Mouse (Mus musculus): ENCODE measurements at regions not wholly inside any gene's neighbourhood (a gene's known extent, or its start where the extent isn't known, plus 50 kb on each side); places are given as distances from the start of the nearest gene placed in this dataset.
A peak's percentile ranks its signal among the peaks of the same experiment; 100 is the strongest.

DNA sequence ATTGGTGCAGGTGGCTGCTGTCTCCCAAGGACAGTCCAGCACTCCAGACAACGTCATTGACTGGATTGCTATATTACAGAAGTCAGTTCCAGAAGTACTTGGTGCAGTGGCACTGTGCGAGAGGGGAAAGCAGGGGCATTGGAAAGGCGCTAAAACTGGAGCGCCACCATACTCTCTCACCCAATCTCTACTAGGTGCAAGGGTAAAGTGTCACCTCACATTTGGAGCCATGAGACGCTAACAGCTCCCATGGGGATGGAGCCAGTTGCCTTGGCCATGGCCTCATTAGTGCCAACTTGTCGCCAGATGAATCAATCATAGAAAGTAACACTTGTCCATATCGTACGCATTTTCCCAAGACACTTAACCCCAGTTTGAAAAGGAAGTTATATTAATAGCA is 1617.2 kb upstream of the Gulo start:
- no peak for DNase-seq

DNA sequence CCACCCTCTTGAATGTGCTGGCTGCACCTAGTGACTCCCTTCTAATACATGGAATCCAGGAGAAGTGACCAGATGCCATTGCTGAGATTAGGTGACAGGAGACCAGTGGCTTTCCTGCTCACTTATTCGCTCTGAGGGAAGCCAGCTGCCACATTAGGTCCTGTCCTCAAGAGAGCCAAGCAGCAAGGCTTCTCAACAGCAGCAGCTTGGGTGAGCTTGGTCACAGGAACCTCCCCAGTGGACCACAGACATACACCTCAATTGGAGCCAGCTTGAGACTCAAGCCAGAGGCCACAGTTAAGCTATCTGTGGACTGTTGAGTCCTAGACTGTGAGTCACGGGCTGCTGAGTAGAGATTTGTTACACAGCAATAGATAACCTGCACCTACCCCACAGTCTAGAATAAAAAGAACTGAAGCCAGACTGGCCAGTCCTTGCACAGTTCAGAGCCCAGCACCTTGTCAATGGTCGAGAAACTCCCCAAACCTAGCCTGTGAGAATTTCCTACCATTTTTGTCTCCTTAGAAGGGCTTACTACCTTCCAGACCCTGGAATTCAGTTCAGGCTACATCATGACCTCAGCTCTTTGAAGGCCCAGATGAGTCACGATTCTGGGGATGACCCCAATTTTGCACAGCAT is 1615.0 kb upstream of the Gulo start:
- no peak for DNase-seq

DNA sequence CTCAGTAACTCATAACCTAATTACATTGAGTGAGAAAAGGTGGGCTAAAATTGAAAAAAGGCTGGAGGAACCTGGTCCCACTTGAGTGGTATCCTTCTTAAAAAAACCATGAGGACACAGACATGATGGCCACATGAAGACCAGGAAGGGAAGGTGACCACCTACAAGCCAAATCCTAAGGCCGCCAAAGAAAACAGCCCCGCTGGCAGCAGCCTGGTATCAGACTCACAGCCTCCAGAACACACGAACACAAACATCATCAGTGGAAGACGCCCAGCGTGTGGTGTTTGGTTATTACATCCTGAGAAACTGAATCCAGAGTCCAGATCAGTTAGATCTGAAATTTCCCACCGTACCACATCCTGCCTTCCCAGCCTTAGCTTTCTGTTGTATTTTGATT is 1613.9 kb upstream of the Gulo start:
- DNase-seq, result no peak

DNA sequence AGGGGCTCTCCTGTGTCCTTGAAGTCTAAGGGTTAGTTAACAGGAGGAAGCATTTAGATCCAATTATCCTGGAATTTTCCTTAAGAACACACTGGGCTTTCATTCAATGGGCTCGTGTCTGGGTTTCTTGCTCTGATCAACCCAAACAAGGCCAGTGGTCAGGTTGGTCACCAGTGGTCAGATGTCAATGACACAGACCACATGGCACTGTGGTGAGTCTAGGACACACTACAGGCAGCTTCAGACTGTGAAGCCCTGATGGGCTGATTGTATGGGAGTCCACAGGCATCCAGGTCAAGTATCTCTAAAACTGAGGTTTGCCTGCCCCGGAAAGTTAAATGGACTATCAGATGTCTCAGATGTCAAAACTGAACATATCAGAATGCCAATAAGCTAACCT is 1612.5 kb upstream of the Gulo start:
- DNase-seq, result no peak

DNA sequence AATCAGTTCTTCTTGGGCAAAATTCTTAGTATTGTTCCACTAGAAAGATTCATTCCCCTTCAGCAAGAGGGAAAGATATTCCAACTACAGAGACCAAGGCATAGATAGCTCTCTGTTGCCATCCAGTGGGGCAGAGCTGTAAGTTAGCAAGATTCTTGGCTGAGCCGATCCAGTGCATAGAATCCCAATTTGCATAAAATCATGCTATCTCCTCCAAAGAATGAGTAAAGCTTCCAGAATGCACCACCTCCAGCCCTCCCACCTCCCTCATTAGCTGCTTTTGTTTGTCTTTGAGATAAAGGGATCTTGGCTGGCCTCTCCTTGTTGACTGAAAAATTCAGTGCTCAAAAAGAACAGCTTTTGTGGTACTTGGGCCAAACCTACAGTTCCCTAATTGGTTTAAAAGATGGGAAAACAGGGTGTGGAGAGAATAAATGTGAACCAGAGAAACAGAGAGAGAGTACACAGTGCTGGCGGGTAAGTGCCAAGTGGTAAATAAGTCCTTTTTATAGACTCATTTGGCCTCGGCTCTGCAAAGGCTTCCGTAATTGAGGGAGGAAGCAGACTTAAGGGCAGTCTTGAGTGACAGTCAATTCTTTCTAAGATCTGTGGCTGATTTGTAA is 1612.0 kb upstream of the Gulo start:
- peak; percentile 26 to 29 for DNase-seq

DNA sequence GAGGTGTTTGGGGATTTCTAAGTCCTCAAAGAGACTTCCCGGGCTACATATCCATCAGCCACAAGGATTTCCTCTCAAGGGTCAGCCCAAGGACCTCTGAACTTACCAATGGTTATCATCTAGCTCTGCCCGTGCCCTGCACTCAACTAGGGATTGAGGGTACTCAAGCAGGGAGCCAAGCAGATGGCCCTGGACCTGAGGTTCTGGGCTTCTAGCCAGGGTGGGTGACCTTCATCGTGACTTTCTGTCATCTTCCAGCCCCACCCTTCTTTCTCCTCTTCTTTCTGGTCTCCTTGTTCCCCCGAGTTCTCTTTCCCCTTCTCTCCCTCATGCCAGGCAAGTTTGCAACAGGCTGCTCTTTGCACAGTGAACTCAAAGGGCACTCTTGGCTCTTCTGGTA is 1610.6 kb upstream of the Gulo start:
- DNase-seq, result no peak

DNA sequence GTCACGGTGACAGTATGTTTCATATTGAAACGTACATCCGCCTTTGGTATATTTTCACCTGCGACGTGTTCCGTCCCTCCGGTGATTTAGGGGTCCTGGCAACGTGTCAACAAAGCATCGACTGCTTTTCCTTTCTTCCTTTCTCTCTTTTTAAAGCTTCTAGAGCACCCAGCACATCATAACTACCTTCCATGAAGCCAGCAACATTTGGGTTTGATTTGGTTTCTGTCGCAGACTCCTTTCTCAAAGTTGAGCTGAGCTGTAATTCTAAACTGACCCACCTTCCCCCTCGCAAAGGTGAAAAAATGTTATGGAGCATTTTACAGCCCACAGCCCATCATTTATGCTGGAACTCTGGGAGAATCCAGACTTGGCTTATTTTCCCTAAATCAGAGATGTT is 1605.4 kb upstream of the Gulo start:
- DNase-seq, result no peak

DNA sequence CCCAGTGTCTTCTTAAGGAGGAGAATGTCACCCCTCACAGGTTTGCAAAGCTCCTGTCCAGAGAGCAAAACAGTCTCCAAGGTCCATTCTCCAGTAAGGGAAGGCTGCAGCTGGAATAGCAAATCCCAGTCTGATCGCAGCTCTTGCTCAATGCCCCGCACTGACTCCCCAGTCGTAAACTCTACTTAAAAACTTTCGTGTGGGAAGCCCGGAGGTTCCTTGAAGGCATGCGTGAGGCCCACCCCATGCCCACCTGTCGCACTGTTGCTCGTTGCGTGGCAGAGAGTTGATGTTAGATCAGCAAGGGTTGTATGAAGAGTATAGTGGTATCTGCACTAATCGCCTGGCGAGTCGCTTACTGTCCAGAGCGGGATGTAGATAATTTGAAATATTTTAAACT is 1604.7 kb upstream of the Gulo start:
- DNase-seq, result no peak

DNA sequence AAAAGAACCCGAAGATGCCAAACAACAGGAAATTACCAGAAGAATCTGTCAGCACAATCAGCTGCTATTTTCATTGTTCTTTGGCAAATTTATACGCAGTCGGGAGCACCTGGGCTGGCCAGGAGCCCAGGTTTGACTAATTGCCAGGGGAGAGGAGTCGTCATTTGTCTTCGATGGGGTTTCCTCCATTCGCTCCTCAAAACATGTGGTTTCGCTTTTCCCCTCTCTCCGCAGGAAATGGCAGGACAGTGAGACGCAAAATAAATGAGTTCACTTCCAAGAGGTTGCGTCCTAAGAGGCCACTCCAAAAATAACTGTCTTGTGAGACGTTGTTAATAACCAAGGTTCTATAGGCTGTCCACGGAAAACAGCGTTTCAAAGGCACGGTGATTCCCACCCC is 1604.2 kb upstream of the Gulo start:
- DNase-seq, result no peak

DNA sequence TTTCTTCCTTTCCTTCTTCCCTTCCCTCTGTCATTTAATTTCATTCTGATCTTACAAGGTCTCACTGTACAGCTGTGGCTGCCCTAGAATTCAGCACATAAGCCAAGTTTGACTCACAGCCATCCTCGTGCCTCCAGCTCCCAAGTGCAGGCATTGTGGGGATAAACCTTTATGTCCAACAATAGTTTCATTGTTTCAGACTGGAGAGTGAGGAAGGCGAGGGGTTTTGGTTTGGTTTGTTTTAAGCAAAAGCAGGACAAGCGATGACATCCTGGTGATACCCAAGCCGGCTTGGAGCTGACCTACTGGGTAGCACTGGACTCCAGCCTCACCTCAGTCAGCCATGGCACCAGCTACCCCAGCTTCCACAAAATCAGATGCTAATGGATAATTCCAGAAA is 1603.5 kb upstream of the Gulo start:
- no peak for DNase-seq

DNA sequence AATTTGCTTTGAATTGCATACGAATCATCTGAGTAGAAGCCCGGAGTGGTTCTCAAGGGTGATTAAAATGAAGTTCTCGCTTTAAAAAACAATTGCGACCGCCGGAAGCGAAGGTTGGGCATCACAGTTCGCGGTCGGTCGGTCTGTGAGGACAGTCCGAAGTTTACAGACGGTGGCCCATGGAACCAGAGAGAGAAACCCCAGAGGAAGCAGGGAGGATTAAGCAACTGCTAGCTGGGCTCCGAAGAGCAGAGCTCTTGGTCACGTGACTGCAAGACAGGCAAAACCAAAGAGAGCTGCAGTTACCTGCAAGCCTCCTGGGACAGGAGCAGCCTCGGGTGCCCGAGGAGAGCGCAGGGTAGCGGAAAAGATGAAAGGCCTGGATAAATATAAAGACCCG is 1599.3 kb upstream of the Gulo start:
- DNase-seq, result peak in 1 of 2 experiments; percentile 4

DNA sequence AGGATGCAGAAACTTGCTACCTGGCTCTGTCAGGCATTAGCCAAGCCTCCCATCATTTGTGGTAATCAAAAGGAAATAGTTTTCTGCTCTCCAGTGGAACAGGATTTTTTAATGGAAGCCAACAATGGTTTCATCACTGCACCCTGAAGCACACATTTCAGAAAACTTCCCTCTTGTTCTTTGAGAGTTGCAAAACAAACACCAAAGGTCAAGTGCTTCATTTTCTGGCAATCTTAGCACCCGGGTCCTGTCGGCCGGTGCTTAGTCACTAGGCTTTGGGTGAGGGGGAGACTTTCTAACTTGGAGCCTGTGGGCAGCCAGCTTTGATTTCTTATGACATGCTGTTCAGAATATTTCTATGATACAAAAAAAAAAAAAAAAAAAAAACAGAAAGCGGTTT is 1594.0 kb upstream of the Gulo start:
- DNase-seq, result no peak

DNA sequence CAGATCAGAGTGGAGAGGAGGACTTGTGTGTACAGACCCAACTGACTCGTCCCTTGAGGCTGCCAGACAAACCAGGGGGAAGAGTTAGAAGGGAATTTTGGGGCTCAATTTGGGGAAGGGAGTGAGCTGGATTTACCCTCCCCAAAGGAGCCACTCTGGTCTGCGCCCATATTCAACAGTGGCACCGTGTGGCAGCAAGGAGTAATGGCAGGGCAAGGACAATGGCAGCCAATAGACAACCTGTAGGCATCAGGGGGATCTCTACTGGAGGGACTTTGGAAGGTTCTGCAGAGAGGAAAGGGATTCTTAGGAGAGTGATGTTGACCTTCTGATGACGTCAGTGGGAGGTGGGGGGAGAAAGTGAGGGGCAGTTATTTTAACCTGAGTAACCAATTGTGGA is 1590.7 kb upstream of the Gulo start:
- DNase-seq, result no peak

DNA sequence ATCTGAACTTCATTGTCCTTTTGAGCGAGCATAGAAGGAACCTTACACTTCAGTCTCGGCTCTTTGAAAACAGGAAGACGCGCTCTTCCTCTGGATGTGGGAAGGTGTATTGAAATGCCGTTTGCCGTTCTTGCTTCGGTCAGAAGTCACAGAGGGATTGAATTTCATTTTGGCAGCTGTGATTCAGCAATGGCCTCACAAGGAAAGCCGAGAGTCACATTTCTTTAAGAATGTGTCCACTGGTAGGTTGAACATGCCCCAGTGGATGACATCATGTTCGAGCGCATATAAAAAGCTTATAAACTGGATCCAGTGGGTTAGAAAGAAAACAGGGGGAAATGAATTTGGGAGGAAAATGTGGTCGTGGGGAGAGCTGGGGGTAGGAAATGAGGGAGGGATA is 1579.6 kb upstream of the Gulo start:
- DNase-seq, result no peak

DNA sequence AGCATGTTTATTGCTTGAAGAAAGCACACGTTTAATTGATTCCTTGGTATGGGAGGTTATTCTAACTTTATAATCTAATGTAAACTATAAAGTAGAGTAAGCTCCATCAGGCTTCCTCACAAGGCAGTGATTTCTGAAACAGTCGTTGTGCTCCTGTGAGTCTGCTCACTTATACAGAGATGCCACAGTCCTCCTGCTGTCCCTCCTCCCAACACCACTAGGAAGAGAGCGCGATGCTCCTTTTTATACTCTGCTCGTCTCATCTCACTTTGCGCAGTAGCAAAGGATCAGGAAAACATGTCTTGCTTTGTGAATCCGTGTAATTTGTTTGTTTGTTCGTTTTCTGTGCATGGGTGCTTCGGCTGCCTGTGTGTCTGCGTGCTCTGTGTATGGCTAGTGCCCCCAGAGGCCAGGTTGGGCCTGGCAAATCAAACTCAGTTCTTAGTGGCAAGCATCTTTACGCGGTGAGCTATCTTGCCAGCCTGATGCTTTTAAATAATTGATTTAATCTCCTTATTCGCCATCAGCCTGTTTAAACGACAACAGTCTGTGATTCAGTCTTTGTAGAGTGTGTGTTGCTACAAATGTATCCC is 1575.5 kb upstream of the Gulo start:
- DNase-seq, result no peak

DNA sequence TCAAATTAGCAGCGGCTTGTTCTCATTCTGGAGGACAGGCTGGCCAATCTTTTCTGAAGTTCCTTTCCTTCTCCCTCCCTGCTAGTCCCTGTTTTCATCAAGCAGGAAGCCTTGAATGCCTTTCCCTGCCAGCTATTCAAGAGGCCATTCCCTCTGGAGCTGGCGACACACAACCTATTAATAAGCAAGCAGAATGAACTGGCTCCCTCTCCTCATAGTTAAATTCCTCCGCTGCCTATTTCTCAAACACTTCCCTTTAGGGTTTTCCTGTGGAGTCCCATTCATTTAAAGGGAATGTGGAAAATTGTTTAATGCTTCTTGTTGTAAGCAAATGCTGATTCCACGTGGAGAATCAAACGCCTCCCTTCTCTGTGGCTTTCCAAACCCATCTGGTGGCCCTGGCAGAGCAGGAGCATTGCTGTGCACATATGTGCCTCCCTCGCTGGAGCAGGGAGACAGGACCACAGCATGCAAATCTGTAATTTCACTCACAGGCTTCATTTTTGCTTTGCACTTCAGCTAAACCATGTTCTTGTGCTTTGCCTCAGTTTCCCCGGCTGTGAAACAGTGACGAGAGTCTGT is 1573.3 kb upstream of the Gulo start:
- no peak for DNase-seq

DNA sequence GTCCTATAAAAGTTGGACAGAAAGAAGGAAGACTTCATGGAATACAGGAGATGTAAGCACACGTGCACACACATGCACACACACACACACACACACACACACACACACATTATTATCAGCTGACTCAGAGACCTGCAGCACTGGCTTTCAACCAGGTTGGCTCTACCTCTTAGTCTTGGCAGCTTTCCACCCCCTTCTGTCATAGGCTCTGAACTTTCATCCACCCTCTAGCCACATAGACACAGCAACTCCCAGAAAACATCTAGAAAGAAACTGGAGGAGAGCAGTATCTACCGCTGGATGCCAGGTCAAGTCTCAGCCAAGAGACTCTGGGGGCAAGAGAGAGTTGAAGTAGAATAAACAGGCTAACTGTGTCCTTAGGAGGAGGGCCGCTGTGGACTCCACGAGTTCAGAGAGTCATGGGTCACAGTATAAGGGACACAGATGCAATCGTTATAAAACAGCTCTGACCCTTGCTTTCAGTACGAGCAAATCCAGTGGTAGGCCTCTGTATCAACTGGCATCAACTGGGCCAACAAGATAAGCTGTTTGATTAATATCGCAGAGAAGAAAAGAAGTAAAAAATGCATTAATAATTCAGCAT is 1565.4 kb upstream of the Gulo start:
- peak in 1 of 2 experiments; percentile 10 for DNase-seq

DNA sequence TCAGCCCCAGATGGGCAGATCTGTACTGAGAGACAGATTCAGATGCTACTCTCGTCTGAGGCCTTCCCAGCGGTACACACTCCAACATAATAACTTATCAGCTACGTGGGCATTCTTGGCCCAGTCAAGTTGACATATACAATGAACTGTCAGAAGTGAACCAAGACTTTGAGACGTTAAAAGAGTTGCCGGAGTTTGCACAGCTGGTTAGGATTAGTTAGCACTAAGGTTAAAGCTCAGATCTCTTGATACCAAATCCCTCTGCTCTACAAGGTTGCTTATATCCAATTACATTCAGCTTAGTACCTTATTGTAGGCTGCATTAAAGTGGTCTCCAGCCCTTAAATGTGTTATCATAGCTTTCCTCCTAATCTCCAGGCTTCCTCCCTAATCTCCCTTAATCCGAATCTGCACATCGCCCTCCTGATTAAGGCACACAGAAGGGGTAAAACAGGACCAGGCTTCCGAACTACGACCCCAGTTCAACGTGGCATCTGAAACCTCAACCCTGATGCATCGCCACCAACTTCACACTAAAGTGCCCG is 1564.5 kb upstream of the Gulo start:
- DNase-seq, result no peak

DNA sequence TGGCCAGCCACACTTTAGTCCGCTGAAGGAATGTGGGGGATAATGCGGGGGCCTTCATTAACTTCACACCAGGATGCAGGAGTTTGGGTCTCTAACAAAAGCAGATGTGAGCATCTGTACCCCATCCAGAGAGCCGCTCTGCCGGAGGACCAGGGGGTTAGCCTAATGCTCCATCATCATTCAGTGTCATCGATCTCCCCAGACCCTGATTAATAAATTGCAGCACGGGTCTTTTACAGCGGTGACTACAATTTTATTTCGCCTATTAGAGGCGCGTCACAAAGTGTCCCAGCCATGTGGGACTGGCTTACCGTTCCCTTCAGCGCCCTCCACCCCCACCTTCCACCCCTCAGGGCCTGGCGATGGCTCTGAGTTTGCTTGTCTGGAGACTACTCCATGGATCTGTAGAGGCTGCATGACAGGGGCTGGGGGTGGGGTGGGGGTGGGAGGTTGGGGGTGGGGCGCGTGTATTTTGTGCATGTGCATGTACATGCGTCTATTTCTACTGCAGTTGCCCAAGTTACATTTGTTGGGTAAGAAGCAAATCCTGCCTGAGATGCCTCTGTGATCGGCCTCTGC is 1560.8 kb upstream of the Gulo start:
- no peak for DNase-seq

DNA sequence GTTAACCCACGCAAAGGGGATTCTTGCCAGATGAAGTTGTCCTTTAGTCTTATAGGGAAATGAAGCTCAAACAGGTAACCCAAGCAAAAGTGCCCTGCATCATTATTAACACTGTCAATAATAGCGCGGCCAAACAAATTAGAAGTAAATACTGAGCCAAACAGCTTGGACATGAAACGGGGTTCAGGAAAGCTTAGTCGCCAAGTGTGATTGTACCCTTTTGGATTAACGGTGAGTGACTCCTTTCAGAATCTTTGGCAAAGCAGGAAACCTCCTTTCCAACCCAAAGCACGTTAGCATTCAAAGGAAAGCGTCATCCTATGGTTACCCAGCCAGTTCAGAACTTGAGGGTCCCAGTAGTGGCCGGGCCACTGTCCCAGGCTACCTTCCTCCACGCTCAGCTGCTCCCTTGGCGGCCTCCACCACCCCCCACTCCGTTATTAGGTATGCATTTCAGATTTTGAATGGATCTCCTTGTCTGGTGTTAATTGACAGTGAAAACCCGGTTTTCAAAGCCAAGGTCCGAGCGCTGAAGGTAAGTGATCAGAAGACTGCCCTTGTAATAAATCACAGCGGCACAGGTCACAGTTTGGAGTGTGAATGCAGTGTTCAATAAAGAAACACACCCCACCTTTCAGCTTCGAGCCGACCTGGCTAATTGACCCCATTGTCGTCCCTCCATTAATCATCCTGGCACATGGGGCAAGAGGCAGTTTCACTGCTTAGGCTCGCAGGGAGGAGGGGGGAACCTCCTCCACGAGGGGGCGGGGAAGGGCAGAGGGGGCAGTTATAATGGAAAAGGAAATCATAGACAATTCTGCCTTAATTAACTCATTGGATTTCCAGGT is 1560.1 kb upstream of the Gulo start:
- no peak for DNase-seq

DNA sequence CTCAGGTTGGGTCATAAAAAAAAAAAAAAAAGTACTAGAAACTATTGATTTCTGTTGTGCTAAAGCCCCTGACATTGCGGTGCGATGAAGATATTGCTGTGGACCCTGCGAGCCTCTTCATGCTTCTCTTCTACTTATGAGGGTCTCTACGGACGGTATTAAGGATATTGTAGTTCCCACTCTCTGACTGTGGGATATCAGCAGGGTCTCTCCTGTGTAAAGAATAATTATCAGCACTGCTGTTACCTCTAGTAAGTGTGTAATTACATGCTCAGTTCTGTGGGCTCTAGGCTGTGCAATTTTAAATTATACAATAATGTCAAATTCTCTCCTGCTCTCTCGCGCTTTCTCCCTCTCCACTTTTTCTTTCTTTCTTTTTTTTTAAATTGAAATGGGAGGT is 1545.9 kb upstream of the Gulo start:
- no peak for DNase-seq

DNA sequence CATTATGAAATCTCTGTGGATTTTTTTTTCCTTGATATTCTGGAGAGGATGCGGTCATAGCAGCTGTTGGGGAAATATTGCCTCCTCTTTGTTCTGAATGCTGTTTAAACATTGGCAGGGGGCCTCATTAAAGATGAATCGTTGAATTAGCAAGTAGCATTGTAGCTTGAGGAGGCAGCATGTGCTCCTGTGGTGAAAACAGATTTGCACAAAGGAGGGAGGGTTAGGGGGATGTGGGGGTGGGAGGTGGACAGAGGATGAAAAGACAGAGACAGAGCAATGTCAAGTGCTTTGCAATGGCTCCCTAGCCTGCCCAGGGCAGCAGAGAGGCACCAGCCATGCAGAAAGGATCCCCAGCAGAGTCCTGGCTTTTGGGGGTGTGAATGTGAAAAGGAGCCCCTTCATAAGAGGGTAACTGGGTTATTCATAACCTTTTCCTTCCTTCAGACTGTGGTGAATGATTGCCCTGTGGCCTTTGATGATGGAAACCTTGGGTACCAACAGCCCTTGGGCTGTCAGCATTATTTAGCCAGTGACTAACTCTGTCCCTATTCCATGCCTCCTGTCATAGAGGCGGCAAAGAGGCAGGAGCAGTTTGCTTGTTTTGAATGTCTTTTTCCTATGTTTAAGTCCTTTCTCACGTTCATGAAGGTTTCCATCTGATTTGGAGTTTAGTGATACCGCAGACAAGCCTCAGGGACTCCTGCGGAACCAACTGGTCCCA is 1541.6 kb upstream of the Gulo start:
- no peak for DNase-seq
